Mouse (Mus musculus) layer of hippocampus, adult 18-20 months (tissue): Measurements from ENCODE around the gene Psmb11. TPM values are rescaled to one million over a fixed set of nuclear protein-coding genes. Genes with fewer than 3 reads are reported as not detected.

Experiments
- DNase-seq, 2 experiments: peaks; one replicate each; pipeline ENCODE4 v3.0.0; 2022; ENCODE audit warnings: low spot score in 2 of 2
- total RNA-seq, 2 experiments: library from RNA; stranded (reverse); gene quantifications; 2 replicates each; pipeline ENCODE4 v1.2.3; 2021

Psmb11 gene
- total RNA-seq, 2 experiments from 2014 or later: 0.25 to 0.54 TPM

GRCm38 (mm10) chr14:54640121-54640520 is 18.9 kb downstream of the Psmb11 start:
- DNase-seq: no peak

- DNase-seq: no peak
Observed at GRCm38 (mm10) chr14:54640946-54641304, 19.7 kb downstream of the Psmb11 start, which contains the start of gene Gm17606. Gene Gm17606, plus strand, starts transcription at chr14:54640952.

- peak; percentile 86 to 90 for DNase-seq
Observed at GRCm38 (mm10) chr14:54641305-54641969, 20.2 kb downstream of the Psmb11 start, which contains the start of gene Cdh24. Gene Cdh24, minus strand, starts transcription at chr14:54641364.

GRCm38 (mm10) chr14:54642224-54642944 is 21.2 kb downstream of the Psmb11 start:
- DNase-seq: no peak

GRCm38 (mm10) chr14:54643011-54643410 is 21.8 kb downstream of the Psmb11 start:
- no peak for DNase-seq

- DNase-seq: no peak
Observed at GRCm38 (mm10) chr14:54644294-54644693, 23.1 kb downstream of the Psmb11 start.

- no peak for DNase-seq
Observed at GRCm38 (mm10) chr14:54646455-54646854, 25.2 kb downstream of the Psmb11 start.

- DNase-seq: no peak
Observed at GRCm38 (mm10) chr14:54646898-54647636, 25.8 kb downstream of the Psmb11 start.

- no peak for DNase-seq
Observed at GRCm38 (mm10) chr14:54647900-54648299, 26.7 kb downstream of the Psmb11 start.

- peak; percentile 74 to 89 for DNase-seq
Observed at GRCm38 (mm10) chr14:54650621-54651454, 29.6 kb downstream of the Psmb11 start.

- no peak for DNase-seq
Observed at GRCm38 (mm10) chr14:54651556-54651955, 30.3 kb downstream of the Psmb11 start.

- DNase-seq: no peak
Observed at GRCm38 (mm10) chr14:54652787-54653186, 31.6 kb downstream of the Psmb11 start.

- DNase-seq: peak; percentile 82 to 90
Observed at GRCm38 (mm10) chr14:54653496-54653895, 32.3 kb downstream of the Psmb11 start.

- DNase-seq: no peak
Observed at GRCm38 (mm10) chr14:54660009-54660408, 38.8 kb downstream of the Psmb11 start.

GRCm38 (mm10) chr14:54664477-54665222 is 43.4 kb downstream of the Psmb11 start:
- no peak for DNase-seq

- peak in 1 of 2 experiments; percentile 57 for DNase-seq
Observed at GRCm38 (mm10) chr14:54669381-54669780, 48.1 kb downstream of the Psmb11 start.

- DNase-seq: no peak
Observed at GRCm38 (mm10) chr14:54674317-54674716, 53.1 kb downstream of the Psmb11 start.

GRCm38 (mm10) chr14:54676290-54676689 is 55.1 kb downstream of the Psmb11 start:
- DNase-seq: peak; percentile 19 to 62

- no peak for DNase-seq
Observed at GRCm38 (mm10) chr14:54678657-54679304, 57.5 kb downstream of the Psmb11 start.
